Mouse (Mus musculus): ENCODE results near the gene Tob2.

Gene Tob2

DNA sequence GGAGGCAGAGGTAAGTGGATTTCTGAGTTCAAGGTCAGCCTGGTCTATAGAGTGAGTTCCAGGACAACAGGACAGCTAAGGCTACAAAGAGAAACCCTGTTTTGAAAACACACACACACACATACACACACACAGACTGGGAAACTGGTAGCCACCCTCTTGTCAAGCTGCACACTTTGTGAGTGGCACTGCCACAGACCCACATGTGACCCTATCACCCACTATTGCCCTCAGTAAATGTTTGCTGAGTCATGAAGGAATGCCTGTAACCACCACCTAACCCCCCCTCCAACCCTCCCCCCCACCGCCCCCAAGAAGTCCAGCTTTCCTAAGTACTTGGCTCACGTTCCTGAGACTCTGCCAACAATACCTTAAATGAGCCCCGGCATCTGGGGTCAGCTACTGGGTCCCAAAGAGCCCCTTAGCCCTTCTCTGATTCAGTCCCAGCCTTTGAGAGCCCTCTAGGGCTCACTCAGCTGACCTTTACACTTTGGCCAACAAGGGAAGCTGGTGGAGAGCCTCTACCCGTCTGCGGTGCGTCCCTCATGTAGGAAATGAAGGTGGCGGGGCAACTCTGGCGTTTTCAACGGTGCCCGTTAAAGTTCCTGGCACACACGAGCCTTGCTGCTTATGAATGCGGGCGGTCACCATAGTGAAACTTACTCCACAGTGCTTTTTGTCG, 19.9 kb downstream of the Tob2 start:
- DNase-seq (ENCODE audit: low spot score) = no peak

DNA sequence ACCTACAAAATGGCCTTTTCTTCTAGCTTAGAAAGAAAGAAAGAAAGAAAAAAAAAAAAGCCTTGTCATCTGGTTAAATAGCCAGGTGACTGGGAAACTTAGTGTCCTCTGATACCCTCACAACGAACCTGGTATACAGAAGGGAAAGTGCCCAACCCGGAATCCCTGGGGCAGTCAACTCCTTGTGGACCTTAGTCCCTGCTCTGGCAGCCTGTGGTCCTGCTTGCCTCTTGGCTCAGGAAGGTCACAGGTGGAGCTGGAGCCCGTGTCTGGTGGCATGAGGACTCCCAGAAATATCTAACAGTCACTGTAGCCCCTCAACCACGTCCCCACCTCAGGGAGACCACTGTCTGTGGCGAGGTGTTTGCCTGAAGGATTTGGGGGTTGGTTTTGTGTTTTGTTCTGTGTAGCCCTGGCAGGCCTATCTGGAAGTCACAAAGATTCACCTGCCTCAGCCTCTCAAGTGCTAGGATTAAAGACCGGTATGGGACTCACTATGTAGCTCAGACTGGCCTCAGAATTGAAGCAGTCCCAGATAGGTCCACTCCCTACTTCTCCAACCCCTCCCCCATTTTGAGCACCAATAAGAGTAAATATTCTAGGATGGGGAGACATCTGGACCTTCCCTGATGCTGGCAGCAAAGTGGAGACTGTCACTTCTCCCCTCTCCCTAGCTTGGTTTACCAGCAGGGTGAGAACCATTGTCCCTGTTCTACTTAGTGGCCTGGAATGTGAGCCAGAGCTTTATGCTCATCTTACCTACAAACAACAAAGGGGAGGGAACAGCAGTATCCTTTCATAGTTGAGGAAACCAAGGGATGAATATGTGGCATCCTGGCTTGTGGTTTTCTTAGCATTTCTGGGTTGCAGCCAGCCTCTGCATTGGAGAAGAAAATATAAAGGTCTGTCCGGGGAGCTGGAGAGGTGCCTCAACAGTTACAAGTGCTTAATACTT, 21.4 kb downstream of the Tob2 start:
- DNase-seq (ENCODE audit: low spot score) = no peak

DNA sequence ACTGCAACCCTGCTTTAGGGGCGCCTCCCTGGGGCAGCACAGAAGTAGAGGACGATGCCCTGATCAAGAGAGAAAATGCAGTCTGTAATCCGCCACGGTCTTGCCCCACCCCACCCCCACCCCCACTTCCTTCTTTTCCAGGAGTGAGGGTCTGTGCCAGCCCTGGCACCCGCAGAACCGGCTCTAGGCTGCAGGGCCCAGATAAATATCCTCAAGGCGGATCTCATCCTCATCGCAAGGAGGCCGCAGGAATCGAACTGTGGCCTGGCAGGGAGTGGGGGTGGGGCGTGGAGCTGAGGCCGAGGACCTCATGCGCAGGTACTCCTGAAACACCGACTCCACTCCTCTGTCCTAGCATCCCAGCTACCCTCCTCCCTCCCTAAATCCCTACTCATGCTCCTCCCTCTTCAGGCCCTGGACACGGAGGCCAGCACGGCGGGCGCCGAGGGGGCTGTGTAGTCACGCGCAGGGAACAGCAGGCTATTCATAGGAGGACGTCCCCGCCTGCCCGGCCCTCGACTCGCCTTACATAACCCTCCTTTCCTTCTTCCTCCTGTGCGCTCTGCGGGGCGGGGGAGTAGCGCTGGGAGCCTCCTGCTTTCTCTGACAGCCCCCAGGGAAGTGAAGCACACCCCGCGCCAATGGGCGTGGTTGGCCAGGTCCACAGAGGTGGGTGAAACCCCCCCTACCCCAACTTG, 22.3 kb downstream of the Tob2 start:
- DNase-seq (ENCODE audit: low spot score) = peak; percentile 90

DNA sequence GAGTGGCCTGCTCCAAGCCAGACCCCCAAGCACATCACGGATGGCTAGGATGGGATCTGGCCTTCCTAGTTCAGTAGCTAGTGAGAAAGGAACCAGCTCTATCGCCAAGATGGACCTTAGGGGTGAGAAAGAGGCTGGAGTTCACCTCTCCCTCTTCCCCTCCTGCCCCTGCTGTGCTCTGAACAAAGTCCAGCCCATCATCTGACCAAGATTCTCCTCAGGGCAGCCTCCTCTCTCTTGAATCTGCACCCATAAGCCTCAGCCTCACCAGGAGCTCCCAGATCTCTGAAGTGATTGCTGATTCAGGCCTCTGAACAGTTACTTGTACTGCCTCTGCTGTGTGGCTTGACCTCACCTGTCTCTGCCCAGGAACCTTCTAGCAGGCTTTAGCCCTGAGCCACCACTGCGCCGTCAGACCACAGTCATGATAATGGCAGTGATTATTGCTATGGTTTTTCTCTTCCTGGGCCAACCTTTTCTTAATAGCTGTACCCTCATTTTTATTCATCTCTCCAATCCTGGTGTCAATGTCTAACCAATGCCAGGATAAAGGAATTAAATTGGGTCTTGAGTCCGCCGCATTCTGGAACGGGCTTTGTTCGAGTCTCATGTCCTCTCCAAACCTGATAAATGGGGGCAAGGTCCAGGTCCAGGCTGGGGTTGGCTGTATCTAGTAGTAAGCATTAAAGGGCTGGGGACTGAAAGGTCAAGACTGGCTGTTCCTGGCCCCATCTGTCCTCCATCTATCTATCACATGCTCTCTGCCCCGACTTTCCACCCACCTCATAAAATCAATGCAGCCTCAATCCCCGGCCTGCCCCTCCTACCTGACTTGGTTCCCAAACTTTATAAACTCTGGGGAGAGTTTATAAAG, 23.4 kb downstream of the Tob2 start:
- no peak for DNase-seq (ENCODE audit: low spot score)

DNA sequence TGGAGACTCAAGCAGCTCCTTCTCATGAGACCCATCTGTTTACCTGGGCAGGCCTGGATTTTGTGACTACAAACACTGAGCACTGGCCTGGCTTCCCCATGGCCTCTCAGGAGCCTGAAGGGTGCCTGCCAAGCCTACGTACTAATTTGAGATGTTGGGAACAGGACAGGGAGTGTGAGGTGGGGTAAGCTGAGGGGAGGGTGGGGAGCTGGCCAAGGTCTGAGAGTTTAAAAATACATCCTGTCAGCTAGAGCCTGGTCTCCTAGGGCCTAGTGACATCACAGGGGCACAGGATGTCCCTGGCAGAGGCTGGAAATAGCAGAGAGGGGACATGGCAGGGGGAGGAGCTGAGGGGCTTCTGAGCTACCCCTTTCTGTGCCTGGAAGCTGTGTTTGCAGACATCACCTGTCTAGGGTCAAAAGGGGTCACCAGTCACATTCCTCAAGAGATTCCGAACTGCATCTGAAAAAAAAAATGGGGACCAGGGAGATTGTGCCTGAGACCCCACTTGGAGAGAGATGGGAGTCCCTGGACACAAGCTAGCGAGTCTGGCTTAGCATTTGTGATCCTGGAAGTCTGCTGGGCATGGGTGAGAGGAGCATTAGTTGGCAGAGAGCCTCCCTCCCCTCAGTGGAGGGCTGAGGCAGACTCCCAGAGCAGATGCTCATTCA, 24.3 kb downstream of the Tob2 start:
- DNase-seq (ENCODE audit: low spot score) = no peak

DNA sequence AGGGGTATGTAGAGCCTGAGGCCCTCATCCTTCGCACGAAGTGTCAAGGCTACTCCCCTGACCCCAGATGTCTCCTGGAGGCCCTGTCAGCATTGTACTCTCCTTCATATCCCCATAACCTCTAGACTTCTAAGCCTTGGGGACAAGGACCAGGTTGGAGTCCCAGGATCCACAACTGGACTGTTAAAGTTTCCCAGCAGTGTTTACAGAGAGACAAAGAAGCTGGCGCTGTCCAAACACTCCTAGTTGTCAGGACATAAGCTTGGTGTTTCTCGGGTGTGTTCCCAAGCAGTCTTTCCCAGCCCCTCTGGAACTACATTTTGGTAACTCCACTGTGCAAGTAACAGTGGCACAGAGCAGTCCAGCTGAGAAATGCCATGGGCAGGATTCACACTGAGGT, 25.1 kb downstream of the Tob2 start:
- no peak for DNase-seq (ENCODE audit: low spot score)

DNA sequence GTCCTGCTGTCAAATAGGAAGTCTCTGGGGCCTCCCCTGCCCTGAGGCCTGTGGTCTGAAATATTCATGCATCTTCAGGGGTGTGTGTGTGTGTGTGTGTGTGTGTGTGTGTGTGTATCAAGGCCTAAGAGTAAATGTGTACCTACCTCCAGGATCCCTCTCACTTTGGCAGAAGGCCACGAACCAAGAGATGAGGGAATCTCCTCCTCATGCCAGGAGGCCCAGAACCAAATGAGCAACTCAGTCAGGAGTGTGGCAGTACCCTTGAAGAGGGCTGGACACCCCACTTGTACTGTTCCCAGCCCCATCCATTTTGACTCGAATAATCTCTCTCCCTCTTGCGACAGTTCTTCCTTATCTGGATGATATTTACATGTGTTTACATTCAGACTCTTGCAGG, 26.4 kb downstream of the Tob2 start:
- no peak for DNase-seq (ENCODE audit: low spot score)

DNA sequence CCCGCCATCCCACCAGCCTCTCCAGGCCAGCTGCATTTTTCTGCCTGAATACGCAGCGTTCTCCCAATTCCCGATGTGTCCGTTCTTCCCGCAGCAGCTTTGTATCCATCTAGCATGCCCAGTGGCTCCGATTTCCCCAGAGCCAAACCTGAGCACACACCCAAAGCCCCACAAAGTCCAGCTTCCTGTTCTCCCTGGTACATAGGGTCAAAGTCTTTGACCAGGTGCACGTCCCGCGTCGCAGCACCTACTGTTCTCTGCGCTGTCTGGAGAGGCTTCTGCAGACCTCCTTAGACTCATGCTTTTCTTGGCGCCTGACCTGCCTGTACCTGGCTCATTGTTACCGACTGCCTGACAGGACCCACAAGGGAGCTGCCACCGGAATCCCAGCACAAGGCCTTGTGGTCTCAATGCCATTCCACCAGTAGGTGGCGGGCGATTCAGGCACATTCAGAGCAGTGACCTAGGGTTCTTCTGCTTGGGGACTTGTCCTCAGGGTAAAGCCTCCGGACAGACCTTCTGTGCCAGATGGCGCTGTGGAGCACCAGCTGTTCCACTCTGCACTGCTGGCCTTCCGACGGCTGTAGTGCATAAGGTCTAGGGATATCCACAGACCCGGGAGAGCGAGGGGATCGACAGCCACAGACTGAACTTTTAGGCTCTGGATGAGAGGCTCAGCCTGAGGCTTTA, 27.3 kb downstream of the Tob2 start:
- peak; percentile 93 for DNase-seq (ENCODE audit: low spot score)

DNA sequence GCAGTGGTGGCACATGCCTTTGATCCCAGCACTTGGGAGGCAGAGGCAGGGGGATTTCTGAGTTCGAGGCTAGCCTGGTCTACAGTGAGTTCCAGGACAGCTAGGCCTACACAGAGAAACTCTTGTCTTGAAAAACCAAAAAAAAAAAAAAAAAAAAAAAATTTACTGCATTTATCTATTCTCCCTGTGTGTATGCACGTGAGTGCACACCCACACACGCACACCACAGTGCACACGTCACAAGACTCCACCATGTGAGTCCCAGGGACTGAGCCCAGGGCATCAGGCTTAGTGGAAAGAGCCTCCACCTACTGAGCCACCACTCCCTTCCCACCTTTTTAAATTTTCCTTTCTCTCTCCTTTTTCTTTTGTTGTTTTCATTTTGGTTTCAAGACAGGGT, 28.1 kb downstream of the Tob2 start:
- no peak for DNase-seq (ENCODE audit: low spot score)

DNA sequence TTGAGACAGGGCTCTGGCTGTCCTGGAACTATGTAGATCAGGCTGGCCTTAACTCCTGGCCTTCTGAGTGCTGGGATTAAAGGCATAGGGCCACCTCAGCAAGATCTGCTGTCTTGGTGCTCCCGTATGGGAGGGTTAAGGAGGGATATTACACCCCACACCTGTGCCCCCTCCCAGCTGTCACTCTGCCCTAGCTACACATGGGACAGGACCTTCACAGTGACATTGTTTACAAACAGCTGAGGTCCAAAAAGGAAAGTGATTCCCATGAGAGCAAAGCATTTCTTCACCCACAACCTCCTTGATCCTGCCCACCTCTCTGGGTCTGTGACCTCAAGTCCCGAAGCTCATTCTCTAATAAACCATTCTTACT, 29.4 kb downstream of the Tob2 start:
- DNase-seq (ENCODE audit: low spot score) = no peak

DNA sequence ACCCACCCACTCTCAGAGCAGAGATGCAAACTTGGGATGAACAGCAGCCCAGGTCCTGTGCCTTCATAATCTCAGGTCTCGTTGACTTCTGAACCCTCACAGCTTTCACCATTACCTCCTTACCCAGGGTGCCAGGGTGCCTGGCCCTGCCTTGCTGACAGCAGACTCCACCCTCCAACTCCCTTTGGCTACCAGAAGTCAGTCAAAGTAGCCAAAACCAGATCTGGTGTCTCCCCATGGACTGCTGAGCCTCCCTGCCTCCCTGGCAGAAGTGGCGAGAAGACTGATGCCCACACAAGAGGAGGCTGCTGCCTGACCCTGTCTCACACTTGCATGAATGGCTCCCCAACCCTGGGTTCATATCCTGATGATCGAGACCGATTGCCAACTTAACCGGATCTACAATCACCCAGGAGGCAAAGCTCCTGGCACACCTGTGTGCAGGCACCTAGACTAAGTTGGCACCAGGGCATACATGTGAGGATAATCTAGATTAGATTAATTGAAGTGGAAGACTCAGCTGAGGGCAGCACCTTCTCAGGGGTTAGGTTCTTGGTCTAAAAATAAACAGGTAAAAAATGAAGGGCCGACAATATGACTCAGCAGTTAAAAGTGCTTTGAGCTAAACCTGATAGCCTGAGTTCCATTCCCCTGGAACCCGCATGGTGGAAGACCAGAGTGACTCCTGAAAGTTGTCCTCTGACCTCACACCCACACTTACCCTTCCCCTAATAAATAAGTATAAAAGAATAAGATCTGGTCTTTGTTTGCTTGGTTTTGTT, 30.0 kb downstream of the Tob2 start:
- no peak for DNase-seq (ENCODE audit: low spot score)

DNA sequence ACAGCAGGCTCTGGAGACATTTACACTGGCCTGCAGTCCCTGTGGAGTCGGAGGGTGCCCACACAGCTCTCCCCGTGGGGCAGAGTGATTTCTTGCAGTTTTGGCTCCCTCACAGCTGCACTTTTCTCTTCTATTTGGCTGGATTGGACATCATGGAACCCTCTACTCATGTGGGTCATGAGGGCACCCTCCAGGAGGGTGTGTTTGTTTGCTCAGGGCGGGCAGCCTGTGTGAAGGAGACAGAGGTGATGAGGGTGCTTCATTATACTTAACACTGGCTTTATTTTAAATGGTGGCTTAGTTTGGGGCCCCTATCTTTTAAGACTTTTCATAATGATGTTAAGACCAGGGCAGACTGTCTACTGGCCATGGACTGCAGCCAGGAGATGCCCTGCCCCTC, 33.8 kb downstream of the Tob2 start:
- no peak for DNase-seq (ENCODE audit: low spot score)

DNA sequence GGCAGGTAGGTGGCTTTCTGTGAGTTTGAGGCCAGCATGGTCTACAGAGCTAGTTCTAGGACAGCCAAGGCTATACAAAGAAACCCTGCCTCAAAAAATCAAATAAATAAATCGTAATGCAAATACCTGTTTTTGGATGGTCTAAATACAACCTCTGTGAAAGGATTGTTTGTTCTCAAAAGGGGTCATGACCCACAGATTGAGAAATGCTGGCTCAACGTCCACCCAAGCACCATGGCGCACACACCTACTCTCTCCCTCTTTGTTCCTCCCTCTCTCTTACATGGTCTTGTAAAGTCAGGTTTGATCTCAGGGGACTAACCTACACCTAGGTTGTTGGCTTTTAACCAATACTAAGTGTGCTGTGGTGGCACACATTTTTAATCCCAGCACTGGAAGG, 36.0 kb downstream of the Tob2 start:
- DNase-seq (ENCODE audit: low spot score) = no peak

DNA sequence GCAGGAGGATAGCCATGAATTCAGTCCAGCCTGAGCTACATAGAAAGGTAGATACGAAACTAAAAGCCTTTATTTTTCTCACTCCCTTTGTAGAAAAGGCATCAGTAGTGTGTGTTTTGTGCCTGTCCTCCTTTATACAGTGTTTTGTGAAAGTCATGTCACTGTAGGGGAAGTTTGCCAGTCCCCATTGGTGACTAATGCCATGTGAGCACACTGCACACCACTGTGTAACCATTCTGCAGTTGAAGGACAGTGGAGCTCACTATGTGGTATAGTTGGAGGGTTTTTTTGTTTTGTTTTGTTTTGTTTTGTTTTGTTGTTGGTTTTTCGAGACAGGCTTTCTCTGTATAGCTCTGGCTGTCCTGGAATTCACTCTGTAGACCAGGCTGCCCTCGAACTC, 40.2 kb downstream of the Tob2 start:
- DNase-seq (ENCODE audit: low spot score) = no peak

DNA sequence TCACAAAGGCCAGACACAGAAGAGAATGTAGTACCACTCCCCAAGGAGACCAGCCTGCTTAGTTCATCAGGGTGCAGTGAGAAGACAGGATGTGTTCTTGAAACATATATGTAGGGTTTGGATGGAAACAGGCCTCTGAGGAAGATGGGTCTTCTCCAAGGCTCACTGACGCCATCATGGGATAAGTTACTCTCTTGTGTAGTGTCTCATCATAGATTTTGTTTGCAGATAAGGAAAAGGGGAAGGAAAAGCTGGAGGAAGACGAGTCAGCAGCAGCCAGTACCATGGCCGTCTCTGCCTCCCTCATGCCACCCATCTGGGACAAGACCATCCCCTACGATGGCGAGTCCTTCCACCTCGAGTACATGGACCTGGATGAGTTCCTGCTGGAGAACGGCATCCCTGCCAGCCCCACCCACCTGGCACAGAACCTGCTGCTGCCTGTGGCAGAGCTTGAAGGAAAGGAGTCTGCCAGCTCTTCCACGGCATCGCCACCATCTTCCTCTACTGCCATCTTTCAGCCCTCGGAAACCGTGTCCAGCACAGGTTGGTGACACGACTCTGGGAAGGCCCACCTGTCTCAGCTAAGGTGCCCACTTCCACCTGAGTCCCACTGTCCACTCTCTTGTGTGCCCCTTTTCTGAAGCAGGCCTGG, 43.8 kb downstream of the Tob2 start:
- no peak for DNase-seq (ENCODE audit: low spot score)

DNA sequence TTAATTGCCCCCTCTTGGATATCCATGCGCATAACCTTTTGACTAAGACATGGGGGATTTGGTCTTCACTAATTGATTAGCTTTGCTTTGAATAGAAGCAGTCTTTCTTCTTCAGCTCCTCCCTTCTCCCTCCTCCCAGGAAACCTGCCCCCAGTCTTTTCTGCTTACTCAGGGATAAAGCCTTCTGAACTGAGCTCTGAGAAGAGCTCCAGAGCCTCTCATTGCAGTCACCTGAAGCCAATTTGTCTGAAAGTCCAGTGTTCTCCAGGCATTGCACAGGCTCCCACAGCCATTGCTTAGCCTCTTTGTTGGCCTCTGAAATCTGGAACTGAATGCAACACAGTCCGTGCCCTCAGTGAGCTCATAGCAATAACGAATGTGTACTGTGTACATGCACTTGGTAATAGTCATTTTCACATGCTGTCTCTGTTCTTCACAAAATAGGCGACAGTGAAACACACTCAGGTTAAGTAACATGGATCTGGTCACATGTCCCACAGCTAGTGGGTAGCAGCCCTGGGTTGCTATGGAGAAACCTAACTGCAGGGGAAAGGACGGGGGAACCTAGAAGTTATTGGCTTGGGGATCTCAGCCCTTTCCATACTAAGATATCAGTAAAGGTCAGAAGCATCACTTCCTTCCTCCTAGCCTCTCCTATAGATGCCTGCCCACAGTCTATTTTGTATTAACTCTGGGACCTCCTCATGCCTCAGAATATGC, 44.5 kb downstream of the Tob2 start:
- no peak for DNase-seq (ENCODE audit: low spot score)

DNA sequence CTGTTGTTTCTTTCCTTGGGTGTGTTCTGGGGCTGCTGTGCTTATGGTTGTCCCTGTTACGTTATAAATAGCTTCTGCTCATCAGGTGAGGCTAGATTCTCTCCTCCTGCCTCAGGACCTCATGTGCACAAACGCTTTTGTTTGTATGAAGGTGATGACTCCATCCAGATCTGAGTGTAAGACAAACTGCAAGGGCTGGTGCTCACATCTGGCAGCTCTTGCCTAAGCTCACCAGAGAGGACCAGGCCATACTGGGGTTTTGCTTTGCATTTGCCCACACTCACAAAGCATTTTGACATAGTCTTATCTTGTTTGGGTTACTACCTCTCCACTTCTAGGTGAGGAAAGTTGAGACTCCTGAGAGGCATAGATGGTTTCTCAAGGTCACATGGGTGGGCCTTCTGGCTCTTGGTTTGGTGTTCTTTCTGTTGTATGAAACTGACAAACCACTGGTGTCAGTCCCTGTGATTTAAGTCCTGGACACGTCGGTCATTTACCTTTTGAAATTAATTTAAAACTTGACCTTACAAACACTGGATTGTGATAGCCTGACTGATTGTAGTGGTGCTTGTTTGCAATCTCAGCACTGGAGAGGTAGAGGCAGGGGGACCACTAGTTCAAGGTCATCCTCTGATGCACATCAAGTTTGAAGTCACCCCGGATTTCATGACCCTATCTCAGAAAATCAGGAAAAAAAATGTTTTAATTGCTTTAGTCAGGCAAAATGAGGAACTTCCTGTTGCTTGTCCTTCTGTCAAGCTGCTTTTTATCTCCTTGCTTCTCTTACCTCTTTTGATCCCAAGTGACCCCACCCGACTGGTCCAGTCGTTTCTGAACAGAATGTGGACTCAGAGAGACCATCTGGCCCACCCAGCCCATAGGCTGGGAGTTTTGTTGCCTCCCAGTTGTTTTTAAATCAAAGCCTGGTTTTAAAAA, 45.6 kb downstream of the Tob2 start:
- DNase-seq (ENCODE audit: low spot score) = no peak

DNA sequence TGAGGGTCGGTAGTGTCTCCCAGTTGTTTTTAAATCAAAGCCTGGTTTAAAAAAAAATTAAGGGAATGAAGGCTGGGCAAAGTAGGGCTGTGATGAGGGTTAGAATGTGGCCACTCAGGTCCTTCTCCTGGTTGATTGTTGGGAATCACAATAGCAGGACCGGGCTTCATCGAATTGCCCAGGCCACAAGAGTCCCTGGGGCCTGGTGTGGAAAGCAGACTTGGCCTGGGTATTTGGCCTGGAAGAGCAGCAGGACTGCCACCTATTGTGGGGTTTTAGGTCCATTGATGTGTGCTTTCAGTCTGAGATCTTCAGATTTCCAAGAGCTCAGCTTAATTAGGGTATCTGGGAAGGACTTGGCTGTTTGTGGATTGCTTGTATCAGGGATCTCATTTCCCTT, 46.3 kb downstream of the Tob2 start:
- no peak for DNase-seq (ENCODE audit: low spot score)

Measured in layer of hippocampus, adult 11-12 months (tissue).